Mouse (Mus musculus) CD4-positive naive resting alpha-beta T cell, adult 76 days (primary cell): ENCODE results near the gene Phlda3. TPM values are rescaled to one million over a fixed set of nuclear protein-coding genes. Genes with fewer than 3 reads are reported as not detected.

Experiments
- total RNA-seq: library from RNA; stranded (reverse); gene quantifications from one replicate; pipeline ENCODE4 v1.2.4, GENCODE M21; 2023

The Phlda3 gene
- total RNA-seq: not detected

DNA sequence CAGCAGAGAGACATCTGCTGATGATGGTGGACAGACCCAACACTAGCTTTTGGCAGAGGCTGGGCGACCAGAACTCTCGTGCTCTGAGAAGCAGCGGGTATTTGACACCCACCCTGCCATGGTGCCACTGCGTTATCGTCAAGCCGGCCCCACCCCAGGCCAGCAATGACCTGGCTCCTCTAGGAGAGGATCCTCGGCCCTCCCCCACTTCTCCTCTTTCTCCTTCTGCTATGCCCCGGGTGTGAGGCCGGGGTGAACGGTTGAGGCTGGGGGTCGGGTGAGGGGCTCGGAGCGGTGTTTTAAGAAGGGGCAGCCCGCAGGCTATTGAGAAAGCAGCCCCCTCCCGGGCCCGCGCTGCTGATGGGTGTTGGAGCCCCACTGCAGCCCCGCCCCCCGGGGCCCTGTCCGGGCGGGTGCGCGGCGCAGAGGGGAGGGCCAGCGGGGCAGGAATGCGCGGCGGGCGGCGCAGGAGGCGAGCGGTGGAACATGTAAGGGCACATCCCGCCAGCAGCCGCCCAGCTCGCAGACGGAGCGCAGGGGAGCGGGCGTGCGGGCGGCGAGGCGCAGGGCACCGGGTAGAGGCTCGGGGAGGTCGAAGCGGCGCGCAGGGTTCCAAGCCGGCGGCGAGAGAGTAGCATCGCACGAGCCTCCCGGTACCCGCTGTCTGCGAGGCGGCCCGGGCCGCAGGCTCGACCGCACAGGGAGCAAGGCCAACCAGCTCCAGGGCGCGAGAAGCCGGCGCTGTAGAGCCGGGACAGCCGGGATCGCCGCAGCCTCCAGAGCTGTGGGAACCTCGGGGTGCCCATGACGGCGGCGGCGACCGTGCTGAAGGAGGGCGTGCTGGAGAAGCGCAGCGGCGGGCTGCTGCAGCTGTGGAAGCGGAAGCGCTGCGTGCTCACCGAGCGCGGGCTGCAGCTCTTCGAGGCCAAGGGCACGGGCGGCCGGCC is at the start of gene Phlda3:
Gene Phlda3, plus strand, starts transcription at position 475 of the 947 bp plus-strand sequence.

DNA sequence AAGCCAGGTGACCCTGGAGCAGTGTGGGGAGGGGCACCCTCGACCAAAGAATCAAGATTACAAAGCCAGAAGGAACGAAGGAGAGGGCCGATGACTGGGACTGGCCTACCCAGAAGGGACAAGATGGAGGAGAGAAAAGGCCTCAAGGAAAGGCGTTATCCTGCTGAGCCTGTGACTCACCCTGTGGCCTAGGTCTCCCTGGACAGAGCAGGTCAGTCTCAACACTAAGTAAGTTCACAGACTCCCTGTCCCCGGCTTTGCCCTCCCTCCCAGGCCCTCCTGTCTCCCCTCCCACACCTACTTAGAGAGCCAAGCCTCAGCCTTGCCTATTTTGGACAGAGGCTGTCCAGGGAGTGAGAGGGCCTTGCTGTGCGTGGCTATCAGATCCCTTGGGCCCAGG is 45.9 kb upstream of the Phlda3 start, which contains the start of gene Csrp1:
Gene Csrp1, plus strand, starts transcription at position 79 of the 400 bp plus-strand sequence.

DNA sequence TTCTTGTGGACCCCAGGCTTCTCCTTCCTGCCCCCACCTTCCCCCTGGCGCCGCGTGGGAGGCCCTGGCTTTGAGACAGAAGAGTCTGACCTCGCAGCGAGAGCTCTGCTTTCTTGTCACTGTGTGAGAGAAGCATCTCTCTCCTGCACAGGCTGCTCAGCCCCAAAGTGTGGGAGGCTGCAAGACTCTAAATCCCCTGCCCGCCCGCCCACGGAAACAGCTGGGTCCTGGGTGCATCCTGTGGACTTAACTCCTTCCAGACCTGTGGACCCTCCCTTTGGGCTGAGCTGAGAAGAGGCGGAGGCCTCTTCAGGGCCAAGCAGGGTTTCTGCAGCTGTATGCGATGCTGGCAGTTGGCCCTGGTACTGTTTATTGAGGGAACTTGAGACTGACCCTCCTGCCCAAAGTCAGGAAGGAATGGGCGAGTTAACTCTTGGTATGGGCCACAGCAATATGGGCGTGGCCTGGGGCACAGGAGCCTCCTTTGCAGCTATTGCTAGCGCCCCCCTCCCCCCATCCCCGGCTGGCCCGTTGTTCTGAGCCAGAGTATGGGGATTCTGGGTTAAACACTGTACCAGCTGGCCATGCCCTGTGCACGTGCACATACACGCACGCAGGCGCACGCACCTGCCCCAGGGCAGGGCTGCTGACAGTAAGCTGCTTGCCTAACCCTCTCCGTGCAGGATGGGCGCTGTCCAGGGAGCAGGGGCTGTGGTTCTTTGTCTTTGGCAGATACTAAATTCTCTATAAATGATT is 13.0 kb downstream of the Phlda3 start, which contains the start of gene Tnni1:
Gene Tnni1, plus strand, starts transcription at position 655 of the 756 bp plus-strand sequence.

DNA sequence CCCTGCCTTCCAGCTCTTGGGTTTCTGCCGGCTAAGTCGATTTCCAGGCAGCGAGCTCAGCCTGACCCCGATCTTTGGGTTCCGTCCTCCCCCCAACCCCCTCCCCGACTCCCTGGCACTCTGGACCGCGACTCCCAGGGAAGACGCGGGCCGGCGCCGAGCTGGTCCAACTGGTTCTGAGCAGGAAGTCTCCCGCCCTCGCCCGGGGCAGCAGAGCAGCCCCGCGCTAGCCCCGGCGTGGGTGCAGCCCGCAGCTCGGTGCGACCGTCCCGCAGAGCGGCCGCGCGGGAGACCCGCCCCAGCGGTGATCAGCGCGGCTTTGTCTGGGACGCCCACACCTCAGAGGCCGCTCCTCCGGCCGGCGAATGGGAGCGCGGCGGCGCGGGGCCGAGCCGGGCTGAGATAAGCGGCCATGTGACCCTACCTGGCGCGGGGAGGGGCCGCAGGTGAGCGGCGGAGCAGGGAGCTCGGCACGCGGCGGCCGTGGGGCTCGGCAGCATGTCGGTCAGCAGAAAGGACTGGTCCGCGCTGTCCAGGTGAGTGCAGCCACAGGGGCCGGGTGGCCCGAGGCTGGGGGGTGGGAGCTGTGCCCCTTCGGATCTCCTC is 52.7 kb downstream of the Phlda3 start, which contains the start of gene Lad1:
Gene Lad1, plus strand, starts transcription at position 118 of the 606 bp plus-strand sequence.

Other genes with a start within 250 kb of the Phlda3 start
- 2.6 TPM for gene Nav1, start 158.8 kb upstream of the Phlda3 start, total RNA-seq
- 79.9 TPM for gene Csrp1, start 46.1 kb upstream of the Phlda3 start, total RNA-seq
- gene Tnni1, start 13.3 kb downstream of the Phlda3 start, total RNA-seq: 1.3 TPM
- 0.73 TPM for gene Lad1, start 52.5 kb downstream of the Phlda3 start, total RNA-seq
- not detected for gene Tnnt2, start 70.2 kb downstream of the Phlda3 start, total RNA-seq
- not detected for gene Pkp1, start 153.1 kb downstream of the Phlda3 start, total RNA-seq
- gene Igfn1, start 240.2 kb downstream of the Phlda3 start, total RNA-seq: not detected
- 20.8 TPM for gene Tmem9, start 242.0 kb downstream of the Phlda3 start, total RNA-seq